Mouse (Mus musculus): ENCODE data around the gene Gm4756.

DNA sequence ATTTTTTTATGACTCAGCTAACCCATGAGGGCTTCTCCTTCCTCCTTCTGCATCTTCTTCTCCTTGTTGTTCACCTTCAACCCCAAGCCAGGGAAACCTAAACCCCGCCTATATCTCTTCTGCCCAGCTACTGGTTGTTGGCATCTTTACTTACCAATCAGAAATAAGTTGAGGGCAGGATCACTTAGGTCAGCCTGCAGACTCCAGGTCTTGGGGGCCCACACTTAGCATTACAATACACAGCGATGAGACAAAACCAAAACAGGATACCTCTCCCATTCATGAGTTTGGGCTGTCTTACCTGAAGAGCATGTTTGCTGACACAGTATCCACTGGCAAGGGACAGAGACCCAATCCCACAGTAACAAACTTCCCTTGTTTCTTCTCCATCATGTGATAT is 55.5 kb downstream of the Gm4756 start:
- no peak for TF ChIP-seq CTCF (conservative IDR thresholded peaks at IDR 0.05; ENCODE audit: low read length)
- TF ChIP-seq NANOG (IDR thresholded peaks at IDR 0.05; ENCODE audit: borderline replicate concordance, low read length): peak; percentile 49; the same call in 1 of the 2 replicates

All from E14TG2a.4 (cell line).